32 mouse cellular contexts compared by ENCODE assay signal in the genomic region with DNA sequence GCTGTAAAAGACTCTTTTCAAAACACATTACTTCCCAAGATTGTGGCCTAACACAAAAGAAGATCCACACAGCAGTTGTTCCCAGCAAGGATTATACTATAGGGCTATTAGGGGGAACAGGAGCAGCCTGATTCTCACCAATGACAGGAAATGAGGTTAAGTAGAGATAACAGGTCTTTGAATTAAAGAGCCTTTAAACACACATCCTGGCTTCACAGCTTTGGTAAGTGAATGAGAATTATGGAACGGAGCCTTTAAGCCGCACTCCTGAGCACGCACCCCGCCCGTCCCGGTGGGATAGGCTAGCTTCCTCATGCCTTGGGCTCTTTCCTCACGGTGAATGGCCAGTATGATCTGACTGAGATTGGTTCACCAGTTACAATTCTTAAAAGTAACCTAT. TPM values are rescaled to one million over a fixed set of nuclear protein-coding genes. Genes with fewer than 3 reads are reported as not detected.
DNase-seq lines count a peak whose midpoint lies in the region; ATAC-seq lines count a peak whose summit lies in the region.
"Had no signal": no experiment of that assay in that cellular context is flagged by ENCODE, and none has a peak within 500 bp of the region (broad histone marks: within the 10 kb centered on the region; RNA-seq: fewer than 3 reads in every experiment).

No protein-coding gene starts in this region.

- H3K27ac ChIP-seq in heart, embryonic 15.5 days, result 0 out of 2 replicates have a peak overlapping the region, but pooled peaks have one; percentile 35
- no peak overlapping the region for H3K27ac ChIP-seq in heart, embryonic 12.5 days (ENCODE audit: poor library complexity, severe bottlenecking)
- H3K27ac ChIP-seq in neural tube, embryonic 15.5 days (replicated peaks), result peak overlapping the region; percentile 54; the same call in 1 of the 2 replicates
- H3K27ac ChIP-seq in forebrain, embryonic 13.5 days, result no peak overlapping the region
- H3K27ac ChIP-seq: forebrain, embryonic 12.5 days; layer of hippocampus, adult 2 months; liver, embryonic 12.5 days; midbrain, embryonic 10.5 days; midbrain, embryonic 15.5 days; neural tube, embryonic 12.5 days had no signal

- no peak for ATAC-seq in heart, embryonic 15.5 days (replicated peaks; ENCODE audit: insufficient number of reproducible peaks, insufficient read depth, low FRiP score, low read depth)
- ATAC-seq in heart, embryonic 12.5 days (ENCODE audit: insufficient number of reproducible peaks, low FRiP score), result no peak
- ATAC-seq in neural tube, embryonic 15.5 days (ENCODE audit: low FRiP score), result no peak
- ATAC-seq in hematopoietic stem cell, adult 5-6 weeks (replicated peaks in 1 of 2; ENCODE audit: insufficient read depth in 1 of 2, low FRiP score in 2 of 2, low TSS enrichment in 1 of 2, low read depth in 1 of 2, poor library complexity in 2 of 2, severe bottlenecking in 2 of 2), result peak; percentile 43 to 56
- no peak for ATAC-seq in forebrain, embryonic 13.5 days
- ATAC-seq: hindbrain, embryonic 16.5 days; liver, embryonic 12.5 days; liver, postnatal 0 days; midbrain, embryonic 15.5 days; Patski had no signal

- WGBS in heart, embryonic 15.5 days, result 62% methylated on average over 7 of the region's 7 CpGs
- 45% methylated on average over 7 of the region's 7 CpGs for WGBS in heart, embryonic 12.5 days
- WGBS in neural tube, embryonic 15.5 days, result 22% methylated on average over 7 of the region's 7 CpGs
- 72% methylated on average over 7 of the region's 7 CpGs for WGBS in forebrain, embryonic 13.5 days

- no peaks in the 10 kb centered on the region for H3K27me3 ChIP-seq in heart, embryonic 15.5 days
- no peaks in the 10 kb centered on the region for H3K27me3 ChIP-seq in heart, embryonic 12.5 days (replicated peaks)
- no peaks in the 10 kb centered on the region for H3K27me3 ChIP-seq in neural tube, embryonic 15.5 days (replicated peaks)
- H3K27me3 ChIP-seq in forebrain, embryonic 13.5 days, result no peaks in the 10 kb centered on the region
- H3K27me3 ChIP-seq: forebrain, embryonic 12.5 days; liver, embryonic 12.5 days; midbrain, embryonic 15.5 days; neural tube, embryonic 12.5 days; Patski had no signal

- no peak for DNase-seq in neural tube, embryonic 10.5 days (ENCODE audit: extremely low spot score, low spot score)
- peak; percentile 7 for DNase-seq in R1 (ENCODE audit: low read depth, low spot score)
- DNase-seq in urinary bladder, postnatal 36 days (ENCODE audit: low spot score in 2 of 2), result no peak
- DNase-seq: adrenal gland, adult 8-10 months; cerebellum, adult 2 months; cerebellum, postnatal 14 days; gastrocnemius, postnatal 10 days; heart, postnatal 14 days; kidney, adult 2 months; kidney, postnatal 36 days; left cerebral cortex, postnatal 4 days; liver, postnatal 0 days; lung, postnatal 10 days had no signal

- H3K36me3 ChIP-seq in heart, embryonic 15.5 days, result no peaks in the 10 kb centered on the region
- H3K36me3 ChIP-seq in heart, embryonic 12.5 days, result no peaks in the 10 kb centered on the region
- H3K36me3 ChIP-seq in neural tube, embryonic 15.5 days, result no peaks in the 10 kb centered on the region
- no peaks in the 10 kb centered on the region for H3K36me3 ChIP-seq in forebrain, embryonic 13.5 days (ENCODE audit: poor library complexity, severe bottlenecking)
- H3K36me3 ChIP-seq: forebrain, embryonic 12.5 days; liver, embryonic 12.5 days; midbrain, embryonic 10.5 days; midbrain, embryonic 15.5 days; neural tube, embryonic 12.5 days had no signal

- H3K9me3 ChIP-seq in heart, embryonic 15.5 days (replicated peaks), result no peaks in the 10 kb centered on the region
- H3K9me3 ChIP-seq in heart, embryonic 12.5 days (replicated peaks), result no peaks in the 10 kb centered on the region
- no peaks in the 10 kb centered on the region for H3K9me3 ChIP-seq in neural tube, embryonic 15.5 days (replicated peaks)
- H3K9me3 ChIP-seq in forebrain, embryonic 13.5 days (replicated peaks), result no peaks in the 10 kb centered on the region
- H3K9me3 ChIP-seq: forebrain, embryonic 12.5 days; liver, embryonic 12.5 days; midbrain, embryonic 10.5 days; midbrain, embryonic 15.5 days; neural tube, embryonic 12.5 days had no signal

- H3K4me2 ChIP-seq in heart, embryonic 15.5 days, result no peak overlapping the region
- no peak overlapping the region for H3K4me2 ChIP-seq in heart, embryonic 12.5 days
- no peak overlapping the region for H3K4me2 ChIP-seq in neural tube, embryonic 15.5 days
- no peak overlapping the region for H3K4me2 ChIP-seq in forebrain, embryonic 13.5 days
- H3K4me2 ChIP-seq: forebrain, embryonic 12.5 days; liver, embryonic 12.5 days; midbrain, embryonic 15.5 days; neural tube, embryonic 12.5 days had no signal

- H3K4me3 ChIP-seq in heart, embryonic 15.5 days, result no peak overlapping the region
- H3K4me3 ChIP-seq in heart, embryonic 12.5 days, result no peak overlapping the region
- no peak overlapping the region for H3K4me3 ChIP-seq in neural tube, embryonic 15.5 days (replicated peaks)
- no peak overlapping the region for H3K4me3 ChIP-seq in forebrain, embryonic 13.5 days
- H3K4me3 ChIP-seq: erythroblast, embryonic 14.5 days; forebrain, embryonic 12.5 days; layer of hippocampus, adult 2 months; liver, embryonic 12.5 days; midbrain, embryonic 10.5 days; midbrain, embryonic 15.5 days; neural tube, embryonic 12.5 days had no signal

- H3K4me1 ChIP-seq in heart, embryonic 15.5 days (replicated peaks), result no peaks in the 10 kb centered on the region; the same call in 1 of the 2 replicates
- no peaks in the 10 kb centered on the region for H3K4me1 ChIP-seq in heart, embryonic 12.5 days (replicated peaks)
- H3K4me1 ChIP-seq in neural tube, embryonic 15.5 days, result peaks cover 8% of the 10 kb centered on the region; the same call in 1 of the 2 replicates
- no peaks in the 10 kb centered on the region for H3K4me1 ChIP-seq in forebrain, embryonic 13.5 days
- H3K4me1 ChIP-seq: forebrain, embryonic 12.5 days; liver, embryonic 12.5 days; midbrain, embryonic 10.5 days; midbrain, embryonic 15.5 days; neural tube, embryonic 12.5 days had no signal

- H3K9ac ChIP-seq in heart, embryonic 15.5 days, result no peak overlapping the region
- H3K9ac ChIP-seq in heart, embryonic 12.5 days, result no peak overlapping the region
- H3K9ac ChIP-seq in neural tube, embryonic 15.5 days (replicated peaks), result no peak overlapping the region
- H3K9ac ChIP-seq in forebrain, embryonic 13.5 days, result no peak overlapping the region
- H3K9ac ChIP-seq: forebrain, embryonic 12.5 days; liver, embryonic 12.5 days; liver, postnatal 0 days; midbrain, embryonic 15.5 days; neural tube, embryonic 12.5 days had no signal

RNA-seq across cellular contexts. Expression of gene Cyp26a1, which starts 42.4 kb away (rescaled TPM):
- 1.7 and 2.1 TPM in 2 replicates for polyA plus RNA-seq in heart, embryonic 15.5 days (2015; fragmentation: Nextera tagmentation; extraction: Ambion mirVana)
- 0.70 and 0.92 TPM in 2 replicates for polyA plus RNA-seq in heart, embryonic 12.5 days (2016; fragmentation: Nextera tagmentation; extraction: Ambion mirVana)
- polyA plus RNA-seq in neural tube, embryonic 15.5 days (2015; fragmentation: Nextera tagmentation; extraction: Ambion mirVana), result 0.65 and 1.3 TPM in 2 replicates
- total RNA-seq in hematopoietic stem cell, adult 5-6 weeks (2017), result not detected in 2 replicates
- 0.15 TPM in 1 of 2 replicates, not detected in the other for polyA plus RNA-seq in forebrain, embryonic 13.5 days (2015; fragmentation: Nextera tagmentation; extraction: Ambion mirVana)
- total RNA-seq: adrenal gland, adult 8-10 months; MEL had no signal
- polyA plus RNA-seq: cerebellum, adult 2 months; erythroblast, embryonic 14.5 days; liver, embryonic 12.5 days; midbrain, embryonic 15.5 days had no signal

RNA-seq across cellular contexts. Expression of gene Cyp26c1, which starts 54.7 kb away (rescaled TPM):
- polyA plus RNA-seq in heart, embryonic 15.5 days (2015; fragmentation: Nextera tagmentation; extraction: Ambion mirVana), result not detected in 2 replicates
- not detected in 2 replicates for polyA plus RNA-seq in heart, embryonic 12.5 days (2016; fragmentation: Nextera tagmentation; extraction: Ambion mirVana)
- polyA plus RNA-seq in neural tube, embryonic 15.5 days (2015; fragmentation: Nextera tagmentation; extraction: Ambion mirVana), result not detected in 2 replicates
- total RNA-seq in hematopoietic stem cell, adult 5-6 weeks (2017), result not detected in 2 replicates
- not detected in 2 replicates for polyA plus RNA-seq in forebrain, embryonic 13.5 days (2015; fragmentation: Nextera tagmentation; extraction: Ambion mirVana)
- total RNA-seq: adrenal gland, postnatal 4 days; left cerebral cortex, adult 8-10 months; megakaryocyte progenitor cell, adult 5-6 weeks had no signal
- polyA plus RNA-seq: cerebellum, adult 2 months; erythroblast, embryonic 14.5 days; forebrain, embryonic 12.5 days; hindbrain, embryonic 16.5 days; intestine, embryonic 14.5 days; liver, embryonic 12.5 days; liver, postnatal 0 days; midbrain, embryonic 15.5 days; neural tube, embryonic 12.5 days had no signal

Comparison
In these comparisons a context has a peak if more than half of its experiments do, and no peak if none do; other contexts are left out.
1. H3K27ac ChIP-seq: peak in heart, embryonic 15.5 days (single experiment) and neural tube, embryonic 15.5 days (single experiment); none in heart, embryonic 12.5 days (single experiment) and forebrain, embryonic 13.5 days (single experiment).
2. ATAC-seq: peak in hematopoietic stem cell, adult 5-6 weeks (2 of 2); none in heart, embryonic 15.5 days (single experiment), heart, embryonic 12.5 days (single experiment), neural tube, embryonic 15.5 days (single experiment) and forebrain, embryonic 13.5 days (single experiment).